Mouse (Mus musculus) olfactory bulb, adult 2 months (tissue): Measurements from ENCODE around the gene 1700086D15Rik.

Source experiments
- CTCF ChIP-seq: fragments of 200-500 bp; IDR thresholded peaks from 2 replicates; pipeline ENCODE4 v1.5.1; 2012; ENCODE audit warnings: low read depth, mild to moderate bottlenecking, low read length, moderate library complexity; ENCODE audit not compliant: insufficient read depth
- POLR2A ChIP-seq: fragments of 200-500 bp; IDR thresholded peaks from 2 replicates; pipeline ENCODE4 v1.6.1; 2012; ENCODE audit warnings: mild to moderate bottlenecking, low read depth, low read length, moderate library complexity; ENCODE audit not compliant: insufficient read depth

GRCm38 (mm10) chr11:65126566-65126965 is 33.1 kb downstream of the 1700086D15Rik start:
- TF ChIP-seq CTCF (no peak), POLR2A (no peak)
